Mouse (Mus musculus) retina, postnatal 7 days (tissue): ENCODE data around the gene Fuca1.
"Not testable (repeated sequence)": the region's sequence is repeated elsewhere in the genome, so short reads cannot be mapped to it uniquely, and the experiment has no call there.

Source experiments
- DNase-seq: peaks from one replicate; pipeline ENCODE4 v3.0.0-alpha.2; 2012; ENCODE audit warnings: low read depth, low spot score

Fuca1 gene

DNA sequence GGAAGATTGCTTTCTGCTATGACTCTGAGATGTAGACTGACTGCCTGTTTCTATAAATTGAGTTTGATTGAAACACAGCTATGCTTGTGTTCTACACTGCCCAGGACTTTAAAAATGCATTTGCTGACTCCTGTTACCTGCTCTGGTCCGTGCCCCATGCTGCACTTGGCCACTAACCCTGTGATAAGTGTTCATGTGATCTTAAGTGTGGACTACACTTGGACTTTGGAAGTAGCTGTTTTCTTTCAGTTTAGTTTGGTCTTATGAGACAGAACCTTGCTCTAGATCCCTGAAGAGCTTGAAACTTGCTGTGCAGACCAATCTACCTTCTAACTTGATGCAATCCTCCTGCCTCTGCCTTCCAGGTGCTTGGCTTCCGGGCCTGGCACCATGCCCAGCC is 3.9 kb downstream of the Fuca1 start:
- no peak for DNase-seq

DNA sequence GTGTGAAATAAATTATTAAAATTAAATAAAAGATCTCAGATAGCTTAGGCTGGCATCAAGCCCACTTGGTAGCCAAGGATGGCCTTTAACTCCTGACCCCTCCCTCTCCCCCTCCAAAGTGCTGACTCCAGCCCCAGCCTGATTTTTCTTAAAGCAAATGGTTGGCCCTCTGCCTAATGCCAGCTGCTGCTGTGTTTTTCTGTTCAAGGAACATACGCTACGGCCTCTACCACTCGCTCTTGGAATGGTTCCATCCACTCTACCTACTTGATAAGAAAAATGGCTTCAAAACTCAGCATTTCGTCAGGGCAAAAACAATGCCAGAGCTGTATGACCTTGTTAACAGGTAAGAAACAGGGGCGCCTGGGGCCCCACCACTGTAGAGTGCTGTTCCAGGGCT is 4.8 kb downstream of the Fuca1 start:
- no peak for DNase-seq

DNA sequence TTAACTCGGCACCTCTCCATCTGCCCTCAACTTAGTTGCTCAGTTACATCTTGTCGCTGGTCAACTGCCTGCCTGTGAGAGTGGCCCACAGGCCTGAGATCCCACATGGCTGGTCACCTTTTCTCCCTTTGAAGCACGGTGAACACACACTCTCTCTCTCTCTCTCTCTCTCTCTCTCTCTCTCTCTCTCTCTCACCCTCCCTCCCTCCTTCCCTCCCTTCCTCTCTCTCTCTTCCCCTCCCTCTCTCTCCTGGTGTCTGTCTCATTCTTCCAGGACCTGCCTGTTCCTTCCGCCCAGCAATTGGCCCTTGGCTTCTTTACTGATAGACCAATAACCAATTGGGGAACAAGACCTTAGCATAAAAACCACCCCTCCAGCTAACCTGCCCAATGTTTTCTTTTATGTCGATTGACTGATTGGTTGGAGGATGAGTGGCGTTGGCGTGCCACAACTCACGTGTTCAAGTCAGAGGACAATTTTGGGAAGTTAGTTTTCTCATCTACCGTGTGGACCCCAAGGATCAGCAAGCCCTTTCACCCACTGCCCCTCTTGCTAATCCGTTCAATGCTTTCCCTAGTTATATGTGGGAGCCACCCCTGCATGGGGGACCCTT is 5.8 kb downstream of the Fuca1 start:
- no peak for DNase-seq

DNA sequence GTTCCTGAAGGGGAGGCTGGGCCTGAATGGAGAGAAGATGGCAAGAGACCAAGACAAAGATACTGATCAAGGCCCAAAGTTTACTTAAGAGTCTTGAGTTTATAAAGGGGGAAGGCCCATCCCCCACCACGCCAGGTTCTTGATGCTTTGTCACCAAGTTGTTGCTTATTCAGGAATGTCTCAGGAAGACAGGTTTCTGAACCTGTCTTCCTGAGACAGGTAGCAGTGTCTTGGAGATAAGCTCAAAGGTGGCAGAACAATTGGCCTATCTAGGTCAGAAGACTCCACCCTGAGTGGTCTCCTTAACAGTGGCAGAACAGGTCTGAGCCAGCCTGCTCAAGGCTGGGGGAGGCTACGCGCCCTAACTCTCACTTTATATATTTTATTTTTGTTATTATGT is 6.3 kb downstream of the Fuca1 start:
- no peak for DNase-seq

DNA sequence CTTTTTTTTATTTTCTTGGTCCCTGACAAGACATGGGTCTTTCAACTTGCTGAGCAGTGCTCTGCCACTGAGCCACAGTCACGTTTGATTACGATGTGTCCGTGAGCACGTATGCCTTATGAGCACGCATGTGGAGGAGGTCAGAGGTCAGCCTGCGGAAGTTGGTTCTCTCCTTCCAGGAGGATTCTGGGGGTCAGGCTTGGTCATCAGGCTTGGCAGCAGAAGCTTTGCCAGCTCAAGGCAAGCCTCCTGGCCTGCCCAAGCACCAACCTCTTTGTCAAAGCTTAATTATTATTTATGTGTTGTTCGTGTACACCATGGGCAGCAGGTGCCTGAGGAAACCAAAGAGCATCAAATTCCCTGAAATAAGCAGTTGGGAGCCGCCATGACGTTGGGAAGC is 7.8 kb downstream of the Fuca1 start:
- no peak for DNase-seq

DNA sequence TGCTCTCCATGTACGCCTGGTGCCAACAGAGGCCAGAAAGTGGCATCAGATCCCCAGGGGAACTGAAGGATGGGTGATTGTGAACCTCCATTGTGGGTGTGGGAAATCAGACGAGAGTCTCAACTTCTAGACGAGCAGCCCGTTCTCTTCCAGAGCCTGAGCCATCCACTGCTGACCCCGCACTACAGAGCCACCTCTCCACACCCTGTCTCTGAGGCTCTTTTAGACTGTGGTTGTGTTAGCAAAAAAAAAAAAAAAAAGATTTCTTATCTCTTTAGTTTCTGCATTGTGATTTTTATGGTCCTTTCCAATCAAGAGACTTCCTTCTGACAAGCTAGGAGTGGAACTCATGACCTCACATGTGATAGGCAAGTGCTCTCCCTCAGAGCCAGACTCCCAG is 8.9 kb downstream of the Fuca1 start:
- no peak for DNase-seq

DNA sequence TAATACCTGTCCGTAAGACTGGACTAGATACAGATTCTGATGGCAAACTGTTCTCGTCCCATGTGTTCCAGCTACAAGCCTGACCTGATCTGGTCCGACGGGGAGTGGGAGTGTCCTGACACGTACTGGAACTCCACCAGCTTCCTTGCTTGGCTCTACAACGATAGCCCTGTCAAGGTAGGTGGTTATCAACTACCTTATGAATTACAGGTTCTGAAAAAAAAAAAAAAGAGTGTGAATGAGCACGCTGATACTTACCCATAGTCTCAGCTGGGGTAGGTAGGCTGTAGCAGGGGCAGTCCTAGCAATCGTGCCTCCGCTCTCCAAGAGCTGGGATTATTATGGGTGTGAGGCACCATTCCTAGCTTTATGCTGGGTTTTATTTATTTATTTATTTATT is 9.3 kb downstream of the Fuca1 start:
- DNase-seq, result no peak

DNA sequence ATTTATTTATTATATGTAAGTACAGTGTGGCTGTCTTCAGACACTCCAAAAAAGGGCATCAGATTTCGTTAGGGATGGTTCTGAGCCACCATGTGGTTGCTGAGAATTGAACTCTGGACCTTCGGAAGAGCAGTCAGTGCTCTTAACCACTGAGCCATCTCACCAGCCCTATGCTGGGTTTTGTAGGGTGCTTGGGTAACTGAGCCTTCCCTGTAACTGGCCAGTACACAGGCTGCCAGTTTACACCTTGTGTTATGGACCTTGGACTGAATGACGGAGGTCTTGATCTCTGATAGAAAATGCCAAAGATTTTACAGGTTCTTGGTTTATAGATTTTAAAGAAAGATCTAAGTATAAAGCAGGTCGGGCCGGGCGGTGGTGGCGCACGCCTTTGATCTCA is 9.7 kb downstream of the Fuca1 start:
- no peak for DNase-seq

DNA sequence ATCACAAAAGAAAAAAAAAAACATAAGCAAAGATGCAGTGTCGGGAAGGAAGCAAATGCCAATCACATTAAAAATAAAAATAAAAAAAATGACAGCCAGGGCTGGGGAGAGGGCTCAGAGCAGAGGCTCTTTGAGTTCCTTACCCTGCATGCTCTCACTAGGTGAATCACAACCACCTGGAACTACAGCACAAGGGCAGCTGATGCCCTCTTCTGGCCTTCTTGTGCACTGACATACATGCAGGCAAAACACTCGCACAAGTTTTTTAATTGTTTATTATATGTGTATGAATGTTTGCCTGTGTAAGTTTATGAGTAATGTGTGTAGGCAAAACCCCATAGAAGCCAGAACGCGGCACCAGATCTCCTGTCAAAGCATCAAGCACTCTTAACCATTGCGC is 11.3 kb downstream of the Fuca1 start:
- DNase-seq, result no peak

DNA sequence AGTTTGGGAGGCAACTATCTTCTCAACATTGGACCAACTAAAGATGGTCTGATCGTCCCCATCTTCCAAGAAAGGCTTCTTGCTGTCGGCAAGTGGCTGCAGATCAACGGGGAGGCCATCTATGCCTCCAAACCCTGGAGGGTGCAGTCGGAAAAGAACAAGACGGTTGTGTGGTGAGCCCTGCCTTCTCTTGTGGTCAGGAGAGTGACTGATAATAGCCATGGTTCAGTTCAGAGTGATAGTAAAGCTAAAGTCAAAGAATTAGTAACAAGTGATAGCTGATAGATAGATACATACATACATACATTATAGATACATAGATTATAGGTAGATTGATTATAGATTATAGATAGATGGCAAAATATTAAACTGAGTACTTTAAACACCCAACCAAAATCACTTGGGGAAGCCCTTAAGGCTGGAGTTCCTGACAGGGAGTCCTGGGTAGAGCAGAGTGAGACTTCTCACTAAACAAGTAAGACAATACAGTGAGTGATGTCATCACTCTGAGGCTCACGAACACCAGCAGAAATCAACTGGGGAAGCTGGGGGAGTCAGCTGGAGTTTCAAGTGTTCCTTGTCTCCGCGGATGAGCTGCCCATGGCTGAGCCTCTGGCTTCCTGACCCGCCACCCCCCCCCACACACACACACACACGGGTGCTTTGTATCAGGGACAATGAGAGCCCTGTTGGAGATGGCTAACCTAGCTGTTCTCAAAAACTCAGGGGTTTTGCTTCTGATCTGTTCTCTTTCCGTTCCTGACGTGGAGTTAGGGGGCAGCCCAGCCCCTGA is 14.4 kb downstream of the Fuca1 start:
- no peak for DNase-seq

DNA sequence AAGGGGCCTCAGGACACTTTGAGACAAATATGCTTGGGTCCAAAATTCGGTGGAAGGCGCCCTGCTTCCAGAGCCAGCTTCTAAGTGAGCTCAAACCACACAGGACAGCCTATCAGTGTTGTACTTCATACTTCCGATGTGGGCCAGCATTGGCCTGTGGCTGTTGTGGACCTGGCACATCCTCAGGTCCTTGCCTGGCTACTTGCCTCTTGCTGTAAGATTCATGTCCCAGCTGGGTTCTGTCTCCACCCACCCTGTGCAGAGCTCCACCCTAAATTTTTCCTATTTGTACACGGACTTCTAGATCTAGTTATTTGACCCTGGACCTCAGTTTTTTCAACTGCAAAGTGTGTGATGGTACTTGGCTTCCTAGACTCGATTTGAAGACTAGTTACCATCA is 15.0 kb downstream of the Fuca1 start:
- DNase-seq, result no peak

DNA sequence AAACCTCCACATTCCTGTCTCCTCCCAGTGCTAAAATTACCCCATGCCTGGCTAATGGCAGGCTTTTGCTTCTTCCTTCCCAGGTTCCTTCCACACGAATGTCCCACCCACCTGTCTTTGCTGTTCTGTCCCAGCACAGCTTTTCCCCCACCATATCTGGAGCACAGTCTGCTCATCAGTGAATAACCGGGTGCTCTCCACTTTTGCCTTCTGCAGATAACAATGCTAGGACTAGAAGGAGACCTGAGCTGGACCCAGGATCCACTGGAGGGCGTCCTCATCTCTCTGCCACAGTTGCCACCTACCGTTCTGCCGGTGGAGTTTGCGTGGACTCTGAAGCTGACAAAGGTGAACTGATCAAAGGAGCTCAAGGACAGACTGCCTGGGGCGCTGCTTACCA is 18.3 kb downstream of the Fuca1 start:
- no peak for DNase-seq

DNA sequence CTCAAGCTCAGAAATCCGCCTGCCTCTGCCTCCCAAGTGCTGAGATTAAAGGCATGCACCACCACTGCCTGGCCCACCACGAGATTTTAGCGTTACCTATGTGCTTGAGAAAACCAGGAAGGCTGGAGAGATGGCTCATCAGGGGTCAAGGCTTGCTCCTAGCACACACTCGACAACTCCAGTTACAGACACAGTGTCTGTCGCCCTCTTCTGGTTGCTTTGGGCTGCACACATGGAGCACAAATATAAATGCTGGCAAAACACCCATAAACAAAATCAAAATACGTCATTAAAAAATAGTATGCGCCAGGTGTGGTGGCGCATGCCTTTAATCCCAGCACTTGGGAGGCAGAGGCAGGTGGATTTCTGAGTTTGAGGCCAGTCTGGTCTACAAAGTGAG is 20.5 kb downstream of the Fuca1 start:
- DNase-seq, result not testable (repeated sequence)

DNA sequence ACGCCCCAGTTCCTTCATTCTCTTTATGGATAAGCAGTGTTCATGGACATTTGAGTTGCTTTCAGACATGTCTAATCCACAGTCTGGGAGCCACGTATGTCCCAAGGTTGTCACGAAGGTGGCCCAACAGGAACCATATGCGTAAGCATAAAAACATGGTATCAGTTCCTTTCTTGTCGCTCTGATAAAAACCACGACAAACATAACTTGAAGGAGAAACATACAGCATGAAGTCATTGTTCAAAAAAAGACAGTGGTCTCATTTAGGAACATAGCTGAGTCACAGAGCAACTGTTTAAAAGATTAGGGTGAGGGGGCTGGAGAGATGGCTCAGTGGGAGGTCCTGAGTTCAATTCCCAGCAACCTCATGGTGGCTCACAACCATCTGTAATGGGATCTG is 21.7 kb downstream of the Fuca1 start:
- DNase-seq, result no peak

DNA sequence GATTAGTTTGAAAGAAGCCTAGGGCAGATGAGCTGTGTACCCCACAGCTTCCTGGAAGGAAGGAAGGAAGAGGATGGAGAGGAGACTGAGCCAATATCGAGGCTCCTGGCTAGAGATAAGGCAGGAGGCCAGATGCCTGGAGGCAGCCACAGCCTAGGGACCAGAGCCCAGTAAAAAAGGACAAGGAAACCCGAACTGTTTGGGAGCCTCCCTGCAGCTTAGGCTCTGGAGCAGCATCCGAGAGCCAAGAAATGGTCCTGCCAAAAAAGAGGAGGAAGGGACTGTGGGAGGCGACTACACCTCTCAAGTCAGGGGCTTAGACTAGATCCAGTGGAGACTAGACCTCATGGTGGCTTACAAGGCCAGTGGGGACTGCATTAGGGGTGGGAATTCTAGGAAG is 22.9 kb downstream of the Fuca1 start:
- no peak for DNase-seq

DNA sequence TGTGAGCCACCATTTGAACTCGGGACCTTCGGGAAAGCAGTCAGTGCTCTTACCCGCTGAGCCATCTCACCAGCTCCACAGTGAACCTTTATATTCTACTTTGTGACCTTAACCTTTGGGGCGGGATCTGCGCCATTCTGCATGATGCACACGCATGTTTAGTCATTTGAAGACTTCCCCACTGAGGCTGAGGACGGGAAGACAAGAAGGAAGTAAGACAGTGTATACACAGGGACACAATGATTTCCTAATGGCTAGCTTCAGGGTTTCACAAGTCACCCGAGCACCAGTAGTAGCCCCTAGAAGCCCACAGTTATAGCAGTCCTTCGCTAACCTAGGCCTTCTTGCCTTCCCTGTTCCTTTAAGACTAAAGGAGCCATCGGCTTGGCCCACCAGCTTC is 25.2 kb downstream of the Fuca1 start:
- DNase-seq, result no peak

DNA sequence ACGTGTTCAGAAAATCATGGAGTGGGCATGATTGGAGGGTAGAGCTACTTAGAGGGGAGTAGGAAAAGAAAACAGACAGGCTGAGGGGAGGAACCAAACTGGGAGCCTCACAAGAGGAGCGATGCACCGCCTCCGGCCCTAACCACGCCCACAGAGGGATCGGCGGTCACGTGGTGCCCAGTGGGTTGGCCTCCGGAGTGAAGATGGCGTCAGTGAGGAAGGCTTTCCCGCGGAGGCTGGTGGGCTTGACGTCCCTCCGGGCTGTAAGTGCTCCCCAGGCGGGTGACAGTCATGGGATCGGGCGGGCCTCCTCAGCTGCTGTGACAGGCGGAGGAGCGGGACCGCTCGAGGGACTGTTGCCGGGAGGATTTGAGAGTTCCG is 25.7 kb downstream of the Fuca1 start, which contains the start of gene Hmgcl:
TSS of gene Hmgcl (plus strand) at position 171 of the 381 bp plus-strand sequence.
- DNase-seq, result peak; percentile 84

DNA sequence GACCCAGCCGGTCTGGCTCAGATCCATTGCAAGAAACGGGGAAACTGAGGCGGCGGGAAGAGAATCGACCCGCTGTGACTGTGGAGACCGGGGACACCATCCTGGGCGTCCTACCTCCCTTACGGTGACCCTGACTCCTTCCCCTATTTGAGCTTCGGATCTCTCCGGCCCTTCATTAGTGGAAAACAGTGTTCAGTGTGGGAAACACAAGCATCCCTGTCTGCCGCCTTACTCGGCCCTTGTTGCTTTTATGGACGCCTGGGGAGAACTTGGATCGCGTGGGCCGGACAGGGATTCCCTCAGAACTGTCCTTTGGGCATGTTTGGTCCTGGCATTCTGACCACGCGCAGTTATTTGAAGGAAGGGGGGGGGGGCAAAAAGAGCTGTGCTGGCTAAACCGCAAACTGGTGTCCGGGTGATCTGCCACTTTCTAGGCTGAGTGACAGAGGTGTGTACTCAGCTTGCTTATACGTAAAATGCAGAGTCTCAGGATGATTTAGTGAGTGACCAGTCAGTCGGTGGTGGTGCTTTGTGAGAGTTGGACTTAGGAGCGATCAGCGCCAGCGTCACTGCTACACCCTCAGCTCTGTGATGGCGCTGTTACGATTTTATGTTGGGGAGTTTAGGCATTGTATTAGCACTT is 26.2 kb downstream of the Fuca1 start:
- no peak for DNase-seq

DNA sequence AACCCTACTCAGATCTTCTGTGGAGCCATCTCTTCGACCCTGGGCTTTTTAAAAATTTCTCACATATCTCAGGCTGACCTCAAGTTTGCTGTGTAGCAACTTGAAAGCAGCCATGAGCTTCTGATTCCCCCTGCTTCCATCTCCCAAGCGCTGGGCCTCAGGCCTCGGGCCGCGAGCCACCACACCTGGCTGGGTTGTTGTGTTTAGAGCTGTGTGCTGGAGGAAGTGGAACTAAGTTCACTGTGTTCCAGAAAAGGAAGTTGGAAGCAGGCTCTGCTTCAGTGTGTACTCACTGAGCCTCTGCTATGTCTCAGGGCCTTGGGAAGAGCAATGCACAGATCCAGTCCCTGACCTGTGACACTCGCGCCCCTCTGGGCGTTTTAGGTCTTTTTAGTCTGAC is 27.6 kb downstream of the Fuca1 start:
- no peak for DNase-seq

DNA sequence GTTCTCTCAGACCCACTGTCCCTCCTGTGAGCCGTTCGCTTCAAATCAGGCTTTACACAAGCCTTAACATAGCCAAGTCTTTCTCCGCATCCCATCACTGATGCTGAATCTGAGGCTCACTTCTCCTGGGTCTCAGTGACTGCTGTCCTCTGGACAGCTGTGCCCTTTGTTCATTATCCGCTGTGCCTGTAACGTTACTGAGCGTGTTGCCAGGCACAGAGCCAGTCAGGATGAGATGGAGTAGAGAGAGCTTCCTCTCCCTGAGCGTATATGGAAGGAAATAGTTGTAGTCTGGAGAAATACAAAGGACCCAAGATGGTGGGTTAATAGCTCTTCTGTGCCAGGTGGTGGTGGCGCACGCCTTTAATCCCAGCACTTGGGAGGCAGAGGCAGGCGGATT is 28.9 kb downstream of the Fuca1 start:
- no peak for DNase-seq

DNA sequence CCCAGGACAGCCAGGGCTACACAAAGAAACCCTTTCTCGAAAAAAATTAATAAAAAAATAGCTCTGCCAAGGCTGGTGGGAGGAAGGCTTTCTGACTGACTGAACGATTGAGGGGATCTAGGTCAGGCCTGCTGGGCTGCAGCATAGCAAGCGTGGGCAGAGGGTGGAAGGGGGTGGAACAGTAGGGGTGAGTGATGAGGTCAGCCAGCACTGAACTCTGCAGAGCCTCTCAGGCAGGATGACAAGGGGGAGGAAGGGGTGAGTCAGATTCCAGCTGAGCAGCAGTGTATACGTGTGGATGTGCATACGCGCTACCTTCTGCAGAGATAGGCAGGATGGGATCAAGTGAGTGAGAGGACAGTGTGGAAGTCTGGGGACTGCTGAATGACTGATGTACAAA is 29.4 kb downstream of the Fuca1 start:
- no peak for DNase-seq

DNA sequence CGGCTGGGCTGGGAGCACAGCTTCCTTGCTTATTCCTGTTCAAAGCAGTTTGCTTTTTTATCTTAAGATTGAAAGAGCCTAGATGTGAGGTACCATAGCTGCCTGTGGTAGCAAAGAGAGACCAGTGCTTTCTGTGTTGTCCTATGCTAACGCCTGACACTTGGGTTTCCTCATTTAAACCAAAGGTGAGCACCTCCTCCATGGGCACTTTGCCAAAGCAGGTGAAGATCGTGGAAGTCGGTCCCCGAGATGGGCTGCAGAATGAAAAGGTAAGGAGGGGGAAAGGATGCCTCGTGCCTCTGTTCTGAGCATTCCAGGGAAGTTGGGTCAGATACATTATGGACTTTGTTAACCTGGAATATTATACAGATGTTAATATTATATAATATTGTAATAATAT is 29.8 kb downstream of the Fuca1 start:
- no peak for DNase-seq

DNA sequence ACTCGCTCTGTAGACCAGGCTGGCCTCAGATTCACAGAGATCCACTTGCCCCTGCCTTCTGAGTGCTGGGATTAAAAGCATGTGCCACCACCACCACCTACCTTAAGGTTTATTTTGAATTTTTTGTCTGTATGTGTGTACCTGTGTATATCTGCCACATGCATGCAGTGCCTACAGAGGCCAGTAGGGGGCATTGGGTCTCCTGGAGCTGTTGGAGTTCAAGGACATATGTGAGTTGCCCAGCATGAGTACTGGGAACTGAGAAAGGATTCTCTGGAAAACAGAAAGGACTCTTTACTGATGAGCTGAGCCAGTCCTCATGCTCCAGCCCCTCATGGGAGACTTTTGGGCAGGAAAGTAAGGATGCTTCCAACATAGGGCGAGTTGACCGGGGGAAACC is 31.0 kb downstream of the Fuca1 start:
- DNase-seq, result no peak
